Mouse (Mus musculus) E14TG2a.4 (cell line): ENCODE results near the gene Wwox.

Experiments used
- CTCF ChIP-seq: conservative IDR thresholded peaks from 2 replicates; pipeline ENCODE4 v1.5.1; 2014; ENCODE audit warnings: low read length
- POU5F1 ChIP-seq: IDR thresholded peaks from 2 replicates; pipeline ENCODE4 v1.6.1; 2014; ENCODE audit warnings: low read length, borderline replicate concordance

- TF ChIP-seq CTCF, result no peak
- TF ChIP-seq POU5F1, result no peak
These were observed 332.9 kb downstream of the Wwox start for GRCm38 (mm10) chr8:114772276-114772849.
